Mouse (Mus musculus) brain, embryonic 14.5 days (tissue): ENCODE measurements around the gene Qser1.

Experiments used
- CTCF ChIP-seq: fragments of 200-500 bp; IDR thresholded peaks from 2 replicates; pipeline ENCODE4 v1.5.1; 2012; ENCODE audit warnings: inconsistent platforms, mild to moderate bottlenecking, moderate library complexity, borderline replicate concordance; ENCODE audit not compliant: insufficient read depth, insufficient read length; ENCODE audit errors: extremely low read depth
- POLR2A ChIP-seq: fragments of 200-500 bp; IDR thresholded peaks from 2 replicates; pipeline ENCODE4 v1.6.1; 2012; ENCODE audit warnings: mild to moderate bottlenecking, inconsistent platforms, borderline replicate concordance; ENCODE audit not compliant: poor library complexity, insufficient read depth, insufficient read length, severe bottlenecking; ENCODE audit errors: extremely low read depth

DNA sequence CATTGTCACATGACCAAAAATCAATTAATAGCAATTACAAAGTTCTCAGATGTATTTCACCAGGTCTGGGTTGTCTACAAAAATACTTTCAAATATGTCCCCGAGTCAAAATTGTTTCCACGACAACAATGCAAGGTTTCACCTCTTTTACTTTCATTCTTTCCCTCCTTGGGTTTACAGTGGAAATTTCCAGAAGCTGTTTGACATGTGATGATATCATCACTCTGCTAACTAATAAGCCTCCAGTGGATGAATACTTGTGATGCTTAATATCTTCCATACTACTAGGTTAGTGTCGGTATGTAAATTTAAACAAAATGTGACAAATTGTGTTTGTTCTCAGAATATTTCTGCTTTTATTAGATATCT, 33.4 kb upstream of the Qser1 start:
- TF ChIP-seq POLR2A (no peak), CTCF (no peak)
